Mouse (Mus musculus) liver, embryonic 11.5 days (tissue): ENCODE measurements around the gene Ttc7b. TPM values are rescaled to one million over a fixed set of nuclear protein-coding genes. Genes with fewer than 3 reads are reported as not detected.

Experiments
- ATAC-seq: fragments of 200-750 bp; cut with Nextera tagmentation; replicated peaks from 2 replicates; pipeline ENCODE4 v1.8.0; 2017; ENCODE audit warnings: moderate number of reproducible peaks, mild to moderate bottlenecking, moderate TSS enrichment, moderate library complexity; ENCODE audit not compliant: low FRiP score
- DNase-seq: peaks from one replicate; pipeline ENCODE4 v3.0.0-alpha.2; 2017; ENCODE audit warnings: low spot score
- H3K27ac ChIP-seq: fragments of 300-500 bp; sonication (generic); 2 replicates; pipeline ENCODE4 v1.5.1; 2014; ENCODE audit warnings: mild to moderate bottlenecking, low read depth, low read length, control low read depth
- H3K27me3 ChIP-seq: fragments of 300-500 bp; sonication (generic); replicated peaks from 2 replicates; pipeline ENCODE4 v1.6.1; 2014; ENCODE audit warnings: low read length, mixed read lengths; ENCODE audit not compliant: control insufficient read depth, insufficient read depth
- H3K36me3 ChIP-seq: fragments of 300-500 bp; sonication (generic); 2 replicates; pipeline ENCODE4 v1.6.1; 2014; ENCODE audit warnings: mild to moderate bottlenecking, low read length, moderate library complexity, mixed read lengths; ENCODE audit not compliant: control insufficient read depth, insufficient read depth
- H3K4me1 ChIP-seq: fragments of 300-500 bp; sonication (generic); replicated peaks from 2 replicates; pipeline ENCODE4 v1.6.1; 2014; ENCODE audit warnings: low read length, mixed read lengths; ENCODE audit not compliant: control insufficient read depth, insufficient read depth
- H3K4me2 ChIP-seq: fragments of 300-500 bp; sonication (generic); 2 replicates; pipeline ENCODE4 v1.6.1; 2014; ENCODE audit warnings: mild to moderate bottlenecking, control low read depth, moderate library complexity
- H3K4me3 ChIP-seq: fragments of 300-500 bp; sonication (generic); 2 replicates; pipeline ENCODE4 v1.5.1; 2014; ENCODE audit warnings: low read depth, low read length, control low read depth
- H3K9ac ChIP-seq: fragments of 300-500 bp; sonication (generic); 2 replicates; pipeline ENCODE4 v1.6.1; 2014; ENCODE audit warnings: low read depth, low read length, control low read depth
- H3K9me3 ChIP-seq: fragments of 300-500 bp; sonication (generic); 2 replicates; pipeline ENCODE4 v1.6.1; 2016; ENCODE audit warnings: low read length, inconsistent platforms, mixed read lengths; ENCODE audit not compliant: control insufficient read depth
- WGBS: fragments of 180-500 bp; shearing (Covaris S2); extraction: QIAGEN DNeasy Blood & Tissue Kit; methylation state at CpG from one replicate; pipeline ENCODE4 v1.1.7; 2014; 5-methylcytosine and 5-hydroxymethylcytosine counted together
- polyA plus RNA-seq: library from polyadenylated mRNA; unstranded; fragments of >200 nt; fragmentation: Nextera tagmentation; extraction: Ambion mirVana; gene quantifications from 2 replicates; pipeline ENCODE4 v1.2.1, GENCODE M21; 2014

The Ttc7b gene
- polyA plus RNA-seq, 1 experiment from 2014 or later = 6.2 TPM

- WGBS = 43% methylated on average over 8 of the region's 8 CpGs
- Histone ChIP-seq H3K4me1 (peaks cover 12% of the 10 kb centered on the region), H3K36me3 (no peaks in the 10 kb centered on the region), H3K4me3 (no peak overlapping the region), H3K4me2 (no peak overlapping the region), H3K9me3 (no peaks in the 10 kb centered on the region), H3K27ac (no peak overlapping the region), H3K9ac (no peak overlapping the region), H3K27me3 (no peaks in the 10 kb centered on the region)
- peak; percentile 44; the same call in 1 of the 2 replicates for ATAC-seq
- no peak for DNase-seq
Observed at GRCm38 (mm10) chr12:100278358-100278757, 242.3 kb downstream of the Ttc7b start.

- Histone ChIP-seq H3K9ac (no peak overlapping the region), H3K36me3 (no peaks in the 10 kb centered on the region), H3K4me3 (no peak overlapping the region), H3K27me3 (no peaks in the 10 kb centered on the region), H3K4me2 (no peak overlapping the region), H3K27ac (no peak overlapping the region), H3K9me3 (no peaks in the 10 kb centered on the region), H3K4me1 (peaks cover 12% of the 10 kb centered on the region)
- DNase-seq = no peak
- no peak for ATAC-seq
- 79% methylated on average over 3 of the region's 3 CpGs for WGBS
Observed at GRCm38 (mm10) chr12:100277534-100277905, 243.1 kb downstream of the Ttc7b start.

GRCm38 (mm10) chr12:100276607-100277533, 243.8 kb downstream of the Ttc7b start:
- Histone ChIP-seq H3K9me3 (no peaks in the 10 kb centered on the region), H3K36me3 (no peaks in the 10 kb centered on the region), H3K27me3 (no peaks in the 10 kb centered on the region), H3K4me3 (no peak overlapping the region), H3K9ac (no peak overlapping the region), H3K4me2 (no peak overlapping the region), H3K4me1 (peaks cover 12% of the 10 kb centered on the region), H3K27ac (no peak overlapping the region)
- DNase-seq = no peak
- ATAC-seq = peak; percentile 54; the same call in 1 of the 2 replicates
- WGBS = 51% methylated on average over 20 of the region's 20 CpGs

GRCm38 (mm10) chr12:100275850-100276249, 244.8 kb downstream of the Ttc7b start:
- H3K4me3 ChIP-seq = no peak overlapping the region
- 83% methylated on average over 5 of the region's 5 CpGs for WGBS
- H3K27ac ChIP-seq = no peak overlapping the region
- no peaks in the 10 kb centered on the region for H3K27me3 ChIP-seq
- peaks cover 9% of the 10 kb centered on the region for H3K4me1 ChIP-seq
- DNase-seq (no peak), ATAC-seq (no peak)
- H3K9me3 ChIP-seq = no peaks in the 10 kb centered on the region
- H3K9ac ChIP-seq = no peak overlapping the region
- no peak overlapping the region for H3K4me2 ChIP-seq
- no peaks in the 10 kb centered on the region for H3K36me3 ChIP-seq

- H3K27me3 ChIP-seq = no peaks in the 10 kb centered on the region
- no peak overlapping the region for H3K9ac ChIP-seq
- H3K4me3 ChIP-seq = no peak overlapping the region
- peaks cover 6% of the 10 kb centered on the region for H3K4me1 ChIP-seq
- H3K36me3 ChIP-seq = no peaks in the 10 kb centered on the region
- no peaks in the 10 kb centered on the region for H3K9me3 ChIP-seq
- no peak overlapping the region for H3K4me2 ChIP-seq
- DNase-seq (no peak), ATAC-seq (no peak)
- H3K27ac ChIP-seq = no peak overlapping the region
- WGBS = 76% methylated on average over 2 of the region's 2 CpGs
Observed at GRCm38 (mm10) chr12:100273033-100273432, 247.6 kb downstream of the Ttc7b start.

- WGBS = 77% methylated on average over 9 of the region's 9 CpGs
- H3K4me3 ChIP-seq = no peak overlapping the region
Observed at GRCm38 (mm10) chr12:100269967-100270662, 250.5 kb downstream of the Ttc7b start.

GRCm38 (mm10) chr12:100268011-100268410, 252.6 kb downstream of the Ttc7b start:
- H3K4me1 ChIP-seq = no peaks in the 10 kb centered on the region
- 14% methylated on average over 6 of the region's 6 CpGs for WGBS
- no peaks in the 10 kb centered on the region for H3K27me3 ChIP-seq
- ATAC-seq (no peak; the same call in 1 of the 2 replicates), DNase-seq (no peak)
- no peak overlapping the region for H3K9ac ChIP-seq
- no peak overlapping the region for H3K4me2 ChIP-seq
- no peaks in the 10 kb centered on the region for H3K36me3 ChIP-seq
- H3K4me3 ChIP-seq = no peak overlapping the region
- H3K9me3 ChIP-seq = no peaks in the 10 kb centered on the region
- H3K27ac ChIP-seq = no peak overlapping the region

More at GRCm38 (mm10) chr12:100269967-100270662, 250.5 kb downstream of the Ttc7b start:
- no peak for DNase-seq
- no peak overlapping the region for H3K9ac ChIP-seq
- no peak for ATAC-seq
- H3K4me2 ChIP-seq = no peak overlapping the region
- H3K9me3 ChIP-seq = no peaks in the 10 kb centered on the region
- no peaks in the 10 kb centered on the region for H3K4me1 ChIP-seq
- H3K27me3 ChIP-seq = no peaks in the 10 kb centered on the region
- H3K27ac ChIP-seq = no peak overlapping the region
- no peaks in the 10 kb centered on the region for H3K36me3 ChIP-seq

GRCm38 (mm10) chr12:100265546-100266309, 254.9 kb downstream of the Ttc7b start:
- whole genome bisulfite sequencing = 70% methylated on average over 9 of the region's 9 CpGs
- Histone ChIP-seq H3K36me3 (no peaks in the 10 kb centered on the region), H3K27ac (no peak overlapping the region), H3K27me3 (no peaks in the 10 kb centered on the region), H3K9ac (no peak overlapping the region), H3K4me1 (no peaks in the 10 kb centered on the region), H3K4me3 (no peak overlapping the region), H3K9me3 (no peaks in the 10 kb centered on the region), H3K4me2 (no peak overlapping the region)
- no peak for ATAC-seq
- no peak for DNase-seq
